Mouse (Mus musculus): ENCODE measurements around the gene Cadps2.

Cadps2 gene

DNA sequence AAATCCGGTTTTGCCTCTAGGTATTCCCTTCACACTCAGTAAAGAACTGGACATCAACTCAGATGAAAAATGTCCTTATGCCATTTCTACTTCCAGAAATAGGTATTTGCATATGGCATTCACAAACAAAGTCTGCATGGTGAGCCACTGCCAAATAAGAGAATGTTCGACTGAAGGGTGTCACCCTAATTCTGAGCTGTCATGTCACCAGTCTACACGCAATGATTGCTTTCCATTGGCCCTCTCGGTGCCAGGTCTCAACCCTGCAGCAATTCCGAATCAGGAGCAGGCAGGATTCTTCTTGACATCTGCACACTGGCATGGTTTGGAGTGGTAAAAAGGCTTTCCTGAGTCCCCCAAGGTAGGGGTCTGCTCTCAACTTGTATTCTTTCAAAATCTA, 316.7 kb downstream of the Cadps2 start:
- no peak for DNase-seq

DNA sequence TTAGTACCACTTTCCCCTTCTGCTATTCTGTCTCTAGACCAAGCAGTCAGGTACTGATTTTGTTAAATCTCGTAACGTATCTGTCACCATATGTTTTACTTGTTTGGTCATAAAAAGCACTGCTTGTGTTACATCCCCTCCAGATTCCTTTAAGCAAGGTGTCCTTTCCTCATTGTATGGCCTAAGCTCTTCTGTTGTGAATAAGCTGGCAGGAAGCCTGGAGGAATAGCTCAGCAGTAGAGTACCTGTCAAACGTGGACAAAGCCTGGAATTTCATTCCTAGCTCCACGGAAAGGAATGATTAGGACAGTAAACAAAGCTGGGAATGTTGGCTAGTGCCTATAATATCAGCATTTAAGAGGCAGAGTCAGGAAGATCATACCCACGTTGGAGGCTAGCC, 340.6 kb downstream of the Cadps2 start:
- DNase-seq, result no peak

DNA sequence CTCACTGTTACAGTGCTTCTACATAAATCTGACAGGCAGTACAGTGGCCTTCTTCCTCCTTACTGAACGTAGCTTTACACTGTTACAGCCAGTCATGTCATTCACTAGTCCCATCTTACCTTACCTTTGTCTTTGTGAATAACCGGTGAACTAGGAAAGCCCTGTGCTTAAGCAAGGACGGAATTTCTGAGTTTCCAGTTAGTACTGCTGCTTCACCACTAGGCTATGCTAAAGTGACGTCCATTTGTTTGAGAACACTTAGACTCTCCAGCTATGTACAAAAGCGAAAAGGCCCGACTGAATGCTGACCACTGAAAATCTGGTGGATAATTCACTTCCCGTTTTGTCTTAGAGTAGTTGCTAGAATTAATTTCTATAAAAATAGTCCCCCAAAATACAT, 347.4 kb downstream of the Cadps2 start:
- peak in 1 of 2 experiments; percentile 14 for DNase-seq

DNA sequence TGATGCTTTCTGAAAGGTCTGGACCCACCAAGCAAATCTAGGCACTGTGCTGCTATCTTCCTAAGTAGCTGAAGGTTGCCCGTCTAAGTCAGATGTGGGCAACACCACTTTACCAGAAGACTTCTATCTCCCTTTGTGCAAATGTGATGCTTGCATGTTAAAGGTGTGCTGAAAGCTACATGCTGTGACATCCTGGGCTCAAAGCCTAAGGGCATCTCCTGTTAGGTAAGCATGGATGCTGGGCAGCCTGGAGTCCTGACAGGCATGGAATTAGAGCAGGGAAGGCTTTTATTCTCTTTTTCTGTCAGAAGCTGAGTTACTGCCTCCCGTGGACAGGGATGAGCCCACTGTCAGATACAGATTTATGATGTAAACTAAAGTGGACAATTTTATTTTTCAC, 348.8 kb downstream of the Cadps2 start:
- DNase-seq, result no peak

DNA sequence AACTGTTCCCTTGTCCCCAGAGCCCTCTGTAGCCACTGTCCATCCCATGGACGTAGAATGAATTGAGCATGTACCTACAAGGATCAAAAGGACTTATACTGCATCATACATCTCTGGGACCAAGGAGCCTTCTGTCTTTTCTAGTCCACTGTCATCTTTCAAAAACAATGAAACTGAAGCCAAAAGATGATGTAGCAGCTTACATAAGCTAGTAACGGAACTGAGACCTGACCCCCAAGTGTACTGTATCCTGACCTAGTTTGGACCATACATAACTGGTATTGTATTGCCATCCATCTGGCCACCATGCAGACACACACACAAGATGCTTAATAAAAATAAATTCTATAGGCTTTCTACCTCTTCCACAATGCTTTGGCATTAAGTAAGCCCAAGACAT, 350.2 kb downstream of the Cadps2 start:
- no peak for DNase-seq

DNA sequence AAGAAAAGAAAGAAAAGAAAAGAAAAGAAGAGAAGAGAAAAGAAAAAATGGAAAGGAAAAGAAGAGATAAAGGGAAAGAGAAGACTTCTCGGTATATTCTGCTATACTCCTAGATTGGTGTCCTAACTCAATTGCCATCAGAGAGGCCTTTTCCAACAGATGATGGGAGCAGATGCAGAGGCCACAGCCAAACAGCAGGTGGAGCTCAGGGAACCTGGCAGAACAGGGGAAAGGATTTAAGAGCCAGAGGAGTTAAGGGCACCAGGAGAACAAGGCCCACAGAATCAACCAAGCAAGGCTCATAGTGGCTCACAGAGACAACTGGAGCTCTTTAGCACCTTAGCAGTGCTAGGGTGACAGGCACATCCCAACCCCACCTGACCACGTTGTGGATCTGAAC, 366.5 kb downstream of the Cadps2 start:
- DNase-seq, result no peak

DNA sequence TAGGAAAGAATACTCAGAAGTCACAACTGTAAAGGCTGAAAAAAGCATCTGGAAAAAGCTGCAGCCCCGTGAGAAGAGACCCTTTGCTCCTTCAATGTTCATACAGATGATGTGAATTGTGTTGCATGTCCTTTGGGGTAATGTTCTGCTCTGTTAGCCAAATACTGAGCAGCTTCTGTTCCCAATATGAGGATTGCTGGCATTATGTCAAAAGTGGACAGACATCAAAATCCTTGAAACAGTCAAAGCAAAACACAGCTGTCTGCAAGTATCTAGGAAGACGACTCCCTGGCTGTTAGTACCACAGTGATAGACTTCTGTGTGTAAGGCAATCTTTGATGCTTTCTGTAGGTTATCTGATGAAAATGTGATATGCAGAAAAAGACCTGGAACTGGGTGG, 367.4 kb downstream of the Cadps2 start:
- no peak for DNase-seq

DNA sequence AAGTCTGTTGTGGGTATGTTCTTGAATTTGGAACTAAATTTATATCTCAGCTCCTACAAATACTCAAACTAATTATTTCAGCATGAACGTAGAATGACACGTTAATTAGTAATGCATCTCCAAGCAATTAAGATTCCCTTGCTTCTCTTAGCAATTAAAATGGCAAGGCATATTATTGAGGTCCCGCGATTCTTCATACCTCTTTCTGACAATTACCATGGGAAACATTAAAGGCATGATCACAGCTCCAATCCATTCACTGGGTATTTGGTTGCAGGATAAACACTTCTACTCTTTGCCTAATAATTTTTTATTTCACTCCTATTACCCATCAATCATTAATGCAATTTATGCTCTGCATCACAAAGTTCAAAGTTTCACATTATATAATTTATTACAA, 371.3 kb downstream of the Cadps2 start:
- DNase-seq, result no peak

DNA sequence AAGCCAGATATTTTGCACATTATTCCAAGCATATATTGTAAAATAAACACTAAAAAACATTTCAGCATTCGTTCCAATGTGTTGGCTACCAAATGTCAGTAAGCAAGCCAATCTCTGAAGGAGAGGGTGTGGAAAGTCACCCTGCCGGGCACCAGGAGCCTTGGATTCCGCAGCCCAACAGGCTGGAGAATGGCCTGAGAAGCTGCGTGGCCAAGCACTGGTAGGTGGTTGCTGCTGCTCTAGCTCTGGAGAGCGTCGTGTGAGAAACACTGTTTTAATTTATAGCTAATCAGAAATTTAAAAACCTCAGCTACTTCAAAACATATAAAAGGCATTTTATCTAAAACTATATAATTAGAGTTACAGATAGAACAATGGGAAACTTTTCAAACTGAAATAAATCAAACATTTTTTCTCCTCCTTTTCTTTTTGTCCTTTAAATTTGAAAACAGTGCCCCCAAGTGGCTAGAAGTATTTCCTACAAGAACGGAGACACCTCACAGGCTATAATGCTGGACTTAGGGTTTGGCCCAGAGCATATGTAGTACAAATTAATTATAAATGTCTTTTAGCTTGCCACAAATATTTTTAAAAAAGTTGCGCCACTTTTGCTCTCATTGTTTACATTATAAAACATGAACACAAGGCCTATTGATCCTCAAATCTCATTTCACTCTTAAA, 376.5 kb downstream of the Cadps2 start:
- DNase-seq, result no peak

DNA sequence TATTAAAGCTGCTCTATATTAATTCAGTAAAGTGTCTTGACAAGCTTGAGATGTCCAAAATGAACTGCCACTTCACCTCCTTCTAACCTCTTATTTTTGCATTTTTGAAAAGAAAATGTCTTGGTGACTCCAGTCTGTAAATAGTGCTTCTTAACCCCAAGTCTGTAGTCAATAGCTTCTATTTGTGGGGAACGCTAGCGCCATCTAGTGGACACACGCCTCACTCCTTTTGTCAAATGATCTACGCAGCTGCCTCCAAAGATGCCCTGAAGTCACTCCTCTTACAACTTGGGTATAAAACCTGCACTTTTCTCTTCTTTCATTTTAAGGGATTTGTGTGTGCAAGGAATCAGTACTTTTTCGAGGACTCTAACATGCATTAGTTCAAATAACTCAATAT, 381.5 kb downstream of the Cadps2 start:
- DNase-seq, result peak; percentile 23 to 43

DNA sequence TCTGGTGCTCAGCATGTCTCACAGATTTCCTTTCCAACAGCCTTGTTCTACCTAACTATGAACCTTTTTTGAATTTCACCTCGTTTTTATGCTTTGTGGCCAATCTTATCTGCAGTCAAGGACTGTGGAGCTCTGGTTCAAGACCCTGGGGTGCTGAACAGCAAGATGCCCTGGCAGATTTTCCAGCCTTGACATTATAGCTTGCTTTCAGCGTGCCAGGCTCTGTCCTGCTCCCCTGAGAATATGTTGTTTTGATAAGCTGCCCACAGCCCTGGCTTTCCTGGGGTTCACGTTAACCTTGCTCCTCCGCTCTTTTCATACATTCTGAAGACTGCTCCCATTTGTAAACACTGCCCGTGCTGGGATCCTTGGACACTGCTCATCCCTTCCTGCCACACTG, 385.3 kb downstream of the Cadps2 start:
- peak in 1 of 2 experiments; percentile 18 for DNase-seq

DNA sequence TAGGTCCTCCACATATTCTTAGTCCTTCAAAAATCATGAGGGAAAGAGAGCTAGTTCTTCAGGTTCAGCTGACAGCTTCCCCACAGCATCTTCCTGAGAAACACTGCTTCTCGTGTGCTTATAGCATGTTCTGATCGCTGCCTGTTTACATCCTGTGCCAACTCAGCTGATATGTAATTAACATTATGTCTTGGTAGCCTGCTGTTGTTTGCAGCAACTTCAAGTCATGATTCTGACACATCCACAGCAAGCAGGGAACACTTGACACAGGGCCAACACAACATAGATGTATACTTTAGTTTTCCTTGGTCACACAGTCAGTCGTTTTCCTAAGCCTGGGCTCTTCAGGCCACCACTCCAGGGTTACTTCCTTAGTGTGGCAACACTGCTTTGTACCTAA, 399.3 kb downstream of the Cadps2 start:
- DNase-seq, result no peak

DNA sequence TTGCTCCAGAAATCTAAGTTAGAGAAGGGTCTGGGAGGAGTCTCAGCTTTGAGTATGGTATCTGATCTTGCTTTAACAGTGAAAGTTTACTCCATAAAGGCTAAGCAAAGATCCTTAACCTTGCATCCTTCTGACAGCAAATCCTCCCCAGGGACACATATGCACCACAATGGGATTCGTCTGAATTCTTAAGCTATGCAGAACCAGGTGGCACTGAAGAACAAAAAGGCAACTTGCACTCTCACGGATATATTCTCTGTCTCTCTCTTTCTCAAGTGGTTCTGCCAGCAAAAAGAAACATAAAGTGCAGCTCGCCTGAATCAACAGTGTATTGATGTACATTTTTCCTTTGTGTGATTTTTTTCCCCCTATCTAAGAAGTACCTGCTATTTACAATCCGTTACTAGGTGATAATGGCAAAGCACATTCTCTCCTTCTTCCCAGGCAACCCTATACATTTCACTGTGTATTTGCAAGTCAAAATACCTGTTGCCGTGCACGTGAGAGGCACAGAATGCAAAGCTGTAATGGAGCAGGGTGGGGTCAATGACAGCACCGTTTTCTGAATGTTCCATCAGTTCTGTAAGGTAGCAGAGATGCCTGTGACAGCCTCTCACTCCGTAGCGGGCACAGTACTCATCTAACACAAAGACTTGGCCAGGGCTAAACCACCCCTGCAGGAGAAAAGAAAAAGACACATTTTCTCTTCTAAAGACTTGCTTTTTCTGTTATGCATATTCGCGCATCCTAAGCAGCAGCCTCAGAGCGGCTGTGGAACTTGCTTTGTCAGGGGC, 428.8 kb downstream of the Cadps2 start:
- no peak for DNase-seq

DNA sequence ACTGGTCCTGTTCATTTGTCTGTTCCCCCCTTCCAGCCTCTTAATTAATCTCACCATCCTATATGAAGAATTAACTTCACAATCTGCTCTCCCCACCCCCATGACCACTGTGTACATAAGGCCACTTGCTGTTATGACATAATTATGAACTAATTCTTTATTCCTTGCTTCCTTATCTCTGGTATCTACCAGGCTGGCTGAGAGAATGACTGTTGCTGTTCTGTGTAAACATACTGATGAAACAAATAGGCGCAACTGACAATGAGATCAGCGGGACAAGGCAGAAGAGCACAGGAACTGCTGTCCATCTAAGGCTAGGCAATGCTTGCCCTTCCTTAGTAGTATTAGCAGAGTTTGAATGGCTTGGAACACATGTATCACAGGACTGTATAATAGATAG, 445.1 kb downstream of the Cadps2 start:
- peak in 1 of 2 experiments; percentile 11 for DNase-seq

DNA sequence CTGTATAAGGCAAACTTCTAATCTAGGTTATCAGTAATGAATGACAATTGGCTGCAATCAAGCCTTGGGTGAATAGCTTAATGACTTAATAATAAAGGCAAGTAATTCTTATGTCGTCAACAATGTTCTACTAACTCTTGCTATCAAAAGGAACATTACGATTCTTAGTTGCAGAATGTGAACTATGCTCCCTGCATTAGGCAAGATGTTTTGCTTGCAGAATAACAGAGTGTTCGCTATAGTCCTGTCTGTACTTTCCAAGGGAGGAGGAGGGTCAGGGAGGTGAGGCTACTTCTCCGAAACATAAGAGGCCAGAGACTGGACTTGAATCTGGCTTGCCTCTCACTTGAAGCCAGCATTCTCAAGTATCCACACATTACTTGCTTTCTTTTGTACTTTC, 446.5 kb downstream of the Cadps2 start:
- DNase-seq, result no peak

DNA sequence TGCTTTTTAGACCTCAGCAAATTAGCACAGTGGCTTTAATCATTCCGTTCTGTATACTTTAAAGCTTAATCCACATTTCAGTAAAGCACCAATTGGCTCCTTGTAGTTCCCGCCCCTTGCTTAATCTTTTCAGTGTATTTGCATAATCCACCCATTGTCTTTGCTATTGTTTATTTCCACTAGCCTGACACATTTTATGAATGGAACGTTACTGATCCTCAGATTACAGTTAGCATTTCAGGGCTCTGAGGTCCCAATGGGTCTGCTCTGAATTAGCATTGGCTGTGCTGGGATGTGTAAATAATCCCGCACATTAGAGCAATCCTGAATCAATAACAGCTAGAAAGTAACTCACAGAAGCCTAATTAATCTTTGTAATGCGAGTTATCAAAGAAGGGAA, 452.5 kb downstream of the Cadps2 start:
- no peak for DNase-seq

DNA sequence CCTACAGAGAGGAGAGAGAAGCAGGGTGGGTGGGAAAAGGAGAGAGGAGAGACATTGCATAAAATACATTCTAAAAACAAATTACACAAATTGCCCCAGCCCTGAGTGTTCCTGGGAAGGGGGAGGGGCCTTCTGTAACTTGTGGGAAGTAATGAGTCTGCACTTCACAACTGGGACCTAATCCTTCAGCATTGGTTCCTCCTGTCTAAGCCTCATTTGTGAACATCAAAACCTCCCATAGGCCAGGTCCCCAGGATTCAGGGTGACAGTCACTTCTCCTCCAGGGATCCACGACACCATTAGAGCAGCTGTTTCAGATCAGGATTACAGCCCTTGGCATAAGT, 456.2 kb downstream of the Cadps2 start:
- no peak for DNase-seq

DNA sequence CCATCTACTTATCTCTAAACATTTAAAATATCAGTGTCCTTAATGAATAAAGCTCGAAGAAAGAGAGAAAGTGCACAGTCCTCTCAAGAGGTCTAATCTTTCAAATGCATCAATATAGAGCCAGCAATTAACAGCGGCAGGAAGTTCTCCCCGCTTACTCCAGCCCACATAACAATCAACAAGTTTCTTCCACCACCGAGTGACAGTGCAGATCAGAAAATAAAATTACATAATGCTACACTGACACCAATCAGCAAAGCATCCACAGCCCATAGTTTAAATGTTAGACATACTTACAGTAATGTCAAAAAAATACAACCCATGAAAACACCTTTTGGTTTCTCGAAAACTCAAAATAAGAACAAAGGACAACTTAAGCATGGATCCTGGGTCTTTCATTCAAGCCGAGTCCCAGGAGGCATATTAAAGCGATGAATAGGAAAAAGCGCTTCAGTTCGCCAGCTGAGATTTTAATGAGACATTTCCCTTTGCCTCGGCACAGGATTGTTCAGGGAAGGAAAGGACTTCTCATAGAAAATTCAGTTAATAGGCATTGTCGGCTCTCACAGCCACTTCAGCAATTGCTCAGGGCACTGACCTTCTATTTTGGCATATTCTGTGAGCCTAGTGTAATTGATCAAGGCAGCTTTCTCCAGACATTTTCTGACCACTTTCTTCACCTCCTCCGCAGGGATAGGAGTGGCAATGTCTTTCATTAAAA, 456.8 kb downstream of the Cadps2 start:
- DNase-seq, result no peak

DNA sequence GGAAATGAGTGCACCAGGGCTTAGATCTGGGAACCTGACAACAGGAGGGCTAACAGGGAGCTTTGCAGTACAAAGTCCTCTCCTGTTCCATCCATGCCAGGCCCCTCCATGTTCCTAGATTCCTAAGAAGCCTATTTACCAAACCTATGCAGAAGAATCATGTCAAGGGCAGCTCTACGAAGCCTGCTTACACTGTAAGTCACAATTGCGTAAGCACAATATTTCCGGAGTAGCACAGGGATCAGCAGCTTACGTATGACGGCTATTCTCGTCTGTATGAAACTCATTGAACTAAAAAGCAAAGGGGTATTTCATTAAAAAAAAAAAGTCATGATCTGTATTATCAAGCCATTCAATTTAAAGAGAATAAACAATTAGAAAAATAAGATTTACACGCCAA, 462.9 kb downstream of the Cadps2 start:
- DNase-seq, result no peak

DNA sequence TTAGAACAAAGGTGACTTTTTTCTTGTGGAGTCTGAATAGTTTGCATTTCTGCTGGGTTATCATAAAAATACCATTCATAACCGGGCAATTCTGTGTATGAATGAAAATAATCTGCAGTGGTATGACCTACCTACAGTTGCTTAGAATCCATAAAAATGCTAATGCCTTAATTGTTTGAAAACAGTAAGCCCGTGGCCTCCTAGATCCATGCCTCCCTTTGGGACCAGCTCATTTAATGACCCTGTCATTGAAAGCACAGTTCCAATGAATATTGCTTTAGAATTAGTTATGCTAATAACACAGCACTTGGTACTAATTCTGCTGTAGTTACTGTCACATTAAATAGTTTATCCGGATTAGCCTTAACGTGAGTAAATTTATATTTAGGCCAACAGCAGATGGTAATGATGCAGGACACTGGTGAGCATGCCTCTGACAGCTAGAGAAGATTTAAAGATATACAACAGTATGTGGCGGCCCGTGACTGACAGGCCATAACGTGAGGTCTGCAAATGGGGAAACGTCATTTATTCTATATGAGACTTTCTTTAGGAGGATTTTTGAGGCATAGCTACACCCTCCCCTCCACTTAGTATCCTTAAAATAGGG, 477.3 kb downstream of the Cadps2 start:
- no peak for DNase-seq

DNA sequence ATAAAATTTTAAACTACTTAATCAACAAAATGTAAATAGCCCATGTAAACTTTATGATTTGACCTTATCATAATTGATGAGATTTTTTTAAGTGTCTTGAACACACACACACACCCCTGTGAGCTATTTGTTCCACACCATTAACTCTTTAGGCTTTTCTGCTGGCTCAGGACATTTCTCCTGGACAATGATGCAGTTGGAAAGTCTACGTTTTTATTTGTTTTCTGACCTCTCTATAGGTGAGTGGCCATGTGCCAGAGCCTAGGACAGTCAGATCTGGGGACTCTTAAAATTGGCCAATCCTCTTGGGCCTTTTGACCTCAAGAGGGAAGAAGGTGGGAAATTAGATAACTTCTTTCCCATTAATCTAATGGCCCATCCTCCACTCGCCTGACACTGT, 478.6 kb downstream of the Cadps2 start:
- DNase-seq, result no peak

DNA sequence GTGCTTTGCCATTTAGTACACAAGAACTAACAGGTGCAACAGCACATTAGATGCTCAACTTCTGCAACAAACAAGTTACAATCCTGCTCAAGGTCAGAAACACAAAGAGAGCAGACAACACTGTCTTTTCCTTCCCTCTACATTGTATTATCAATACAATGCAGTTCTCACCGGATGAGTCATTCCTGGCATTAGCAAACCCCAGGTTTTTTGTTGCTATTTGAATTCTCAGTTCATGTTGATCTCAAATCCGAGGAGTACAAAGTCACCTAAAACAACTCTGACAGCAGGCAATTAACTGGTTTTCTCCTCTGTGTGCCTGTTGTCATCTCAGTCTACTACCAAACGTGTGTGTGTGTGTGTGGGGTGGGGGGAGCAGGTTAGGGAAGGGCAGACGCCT, 483.1 kb downstream of the Cadps2 start:
- no peak for DNase-seq

DNA sequence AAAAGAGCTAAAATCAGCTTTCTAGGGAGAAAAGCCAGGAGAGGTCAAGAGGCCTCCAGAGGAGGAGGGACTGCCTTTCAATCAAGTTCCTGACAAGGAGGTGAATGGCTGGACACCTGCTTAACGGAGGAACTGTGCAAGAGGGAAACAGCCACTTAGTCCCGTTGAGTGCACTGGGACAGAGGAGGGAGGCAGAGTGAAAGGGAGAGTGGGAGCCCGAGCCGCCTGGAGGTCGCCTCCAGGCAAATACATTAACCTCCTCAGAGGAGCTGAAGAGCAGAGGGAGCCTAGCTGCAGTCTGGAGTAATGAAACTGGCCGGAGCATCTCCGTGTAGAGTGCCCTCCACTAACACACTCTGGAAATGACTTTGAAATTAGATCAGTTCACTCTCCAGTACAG, 485.7 kb downstream of the Cadps2 start:
- DNase-seq, result no peak

Data from lung, adult 18-20 months (tissue).